Mouse (Mus musculus) embryonic facial prominence, embryonic 15.5 days (tissue): ENCODE measurements at regions not wholly inside any gene's neighbourhood (a gene's known extent, or its start where the extent isn't known, plus 50 kb on each side); places are given as distances from the start of the nearest gene placed in this dataset.

Experiments used
- ATAC-seq: fragments of 200-750 bp; cut with Nextera tagmentation; 2 replicates; pipeline ENCODE4 v1.8.0; 2017; ENCODE audit warnings: low read depth, moderate TSS enrichment; ENCODE audit not compliant: insufficient number of reproducible peaks, low FRiP score, low TSS enrichment
- H3K27ac ChIP-seq: fragments of 300-500 bp; sonication (generic); replicated peaks from 2 replicates; pipeline ENCODE4 v1.5.1; 2015; ENCODE audit warnings: mild to moderate bottlenecking, inconsistent platforms
- H3K27me3 ChIP-seq: fragments of 300-500 bp; sonication (generic); 2 replicates; pipeline ENCODE4 v1.6.1; 2015; ENCODE audit warnings: inconsistent platforms
- H3K36me3 ChIP-seq: fragments of 300-500 bp; sonication (generic); 2 replicates; pipeline ENCODE4 v1.6.1; 2015; ENCODE audit warnings: mild to moderate bottlenecking, inconsistent platforms
- H3K4me1 ChIP-seq: fragments of 300-500 bp; sonication (generic); 2 replicates; pipeline ENCODE4 v1.6.1; 2015; ENCODE audit warnings: inconsistent platforms
- H3K4me2 ChIP-seq: fragments of 300-500 bp; sonication (generic); replicated peaks from 2 replicates; pipeline ENCODE4 v1.6.1; 2015; ENCODE audit warnings: mild to moderate bottlenecking, inconsistent platforms
- H3K4me3 ChIP-seq: fragments of 300-500 bp; sonication (generic); replicated peaks from 2 replicates; pipeline ENCODE4 v1.5.1; 2015; ENCODE audit warnings: mild to moderate bottlenecking, inconsistent platforms
- H3K9ac ChIP-seq: fragments of 300-500 bp; sonication (generic); 2 replicates; pipeline ENCODE4 v1.6.1; 2015; ENCODE audit warnings: inconsistent platforms
- H3K9me3 ChIP-seq: fragments of 300-500 bp; sonication (generic); replicated peaks from 2 replicates; pipeline ENCODE4 v1.6.1; 2016; ENCODE audit warnings: inconsistent platforms
- WGBS: fragments of 180-500 bp; shearing (Covaris S2); methylation state at CpG from one replicate; pipeline ENCODE4 v1.1.7; 2015; 5-methylcytosine and 5-hydroxymethylcytosine counted together

DNA sequence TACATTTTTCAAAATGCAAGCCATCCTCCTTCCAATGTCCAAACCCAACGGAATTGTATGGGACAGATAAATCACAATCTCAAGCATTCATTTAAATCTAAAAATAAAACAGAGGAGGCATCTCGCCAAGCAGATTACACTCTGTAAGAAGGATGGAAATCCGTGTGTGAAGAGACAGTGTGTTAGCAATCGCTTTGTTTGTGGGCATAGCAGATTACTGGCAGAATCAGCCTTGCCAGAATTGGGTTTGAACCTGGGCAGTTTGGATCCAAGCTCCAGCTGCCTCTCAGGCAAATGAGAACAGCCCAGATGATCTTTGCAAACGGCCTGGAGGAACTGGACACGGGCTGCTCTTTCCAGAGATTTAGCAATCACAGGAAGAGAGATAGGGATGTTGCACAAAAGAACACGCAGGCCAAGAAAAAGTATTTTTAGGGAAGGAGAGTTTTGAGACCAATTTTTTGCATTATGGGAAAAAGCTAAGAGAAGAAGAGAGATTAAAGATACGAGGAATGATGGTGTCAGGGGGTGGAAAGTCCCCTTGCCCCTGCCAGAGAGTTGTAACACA is 2310.1 kb upstream of the Gm7489 start:
- H3K4me2 ChIP-seq: no peak overlapping the region
- H3K9ac ChIP-seq: no peak overlapping the region
- H3K27ac ChIP-seq: no peak overlapping the region
- no peaks in the 10 kb centered on the region for H3K27me3 ChIP-seq
- H3K9me3 ChIP-seq: no peaks in the 10 kb centered on the region
- no peaks in the 10 kb centered on the region for H3K4me1 ChIP-seq
- no peak overlapping the region for H3K4me3 ChIP-seq
- no peak for ATAC-seq
- no peaks in the 10 kb centered on the region for H3K36me3 ChIP-seq
- WGBS: 77% methylated on average over 8 of the region's 8 CpGs

DNA sequence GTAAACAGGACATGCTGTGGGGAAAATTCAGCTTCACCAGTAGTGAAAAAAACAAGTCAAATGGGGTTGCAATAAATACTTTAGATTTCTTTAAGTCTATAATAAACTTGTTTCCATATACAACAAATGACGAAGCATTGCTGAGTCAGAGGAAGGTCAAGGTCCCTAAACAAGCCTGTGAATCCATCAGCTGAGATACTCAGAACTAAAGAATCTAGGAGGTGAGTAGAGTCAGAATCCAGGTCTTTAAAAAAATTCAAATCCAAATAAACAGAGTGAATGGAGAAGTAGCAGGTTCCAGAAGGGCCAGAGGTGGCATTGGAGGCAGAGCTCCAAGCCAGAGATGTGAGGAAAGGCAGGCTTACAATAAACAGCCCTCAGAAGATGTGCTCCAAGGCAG is 2301.1 kb upstream of the Gm7489 start:
- WGBS: 82% methylated on average over 1 of the region's 1 CpGs
- H3K36me3 ChIP-seq: no peaks in the 10 kb centered on the region
- H3K9me3 ChIP-seq: no peaks in the 10 kb centered on the region
- no peaks in the 10 kb centered on the region for H3K27me3 ChIP-seq
- no peaks in the 10 kb centered on the region for H3K4me1 ChIP-seq
- no peak overlapping the region for H3K4me2 ChIP-seq
- no peak for ATAC-seq
- no peak overlapping the region for H3K4me3 ChIP-seq
- no peak overlapping the region for H3K9ac ChIP-seq
- H3K27ac ChIP-seq: no peak overlapping the region

DNA sequence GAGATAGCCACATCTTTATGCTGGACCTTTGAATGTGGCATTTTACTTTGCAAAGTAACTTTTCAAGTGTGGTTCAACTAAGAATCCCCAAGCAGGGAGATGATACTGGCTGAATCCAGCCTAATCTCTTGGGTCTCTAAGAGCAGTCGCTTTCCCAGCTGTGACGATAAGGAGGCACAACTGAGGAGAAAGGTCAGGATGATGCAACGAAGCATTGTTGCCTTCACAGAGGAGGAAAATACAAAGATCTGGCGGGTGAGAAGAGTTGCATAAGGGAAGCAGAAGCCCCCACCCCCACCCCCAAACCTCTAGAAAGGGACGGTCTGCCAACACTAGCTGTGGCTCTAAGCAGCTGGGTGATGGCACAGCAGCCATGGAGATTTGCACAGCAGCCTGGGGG is 2298.6 kb upstream of the Gm7489 start:
- no peaks in the 10 kb centered on the region for H3K36me3 ChIP-seq
- no peak for ATAC-seq
- no peak overlapping the region for H3K9ac ChIP-seq
- no peak overlapping the region for H3K4me2 ChIP-seq
- H3K9me3 ChIP-seq: no peaks in the 10 kb centered on the region
- H3K27ac ChIP-seq: no peak overlapping the region
- H3K27me3 ChIP-seq: no peaks in the 10 kb centered on the region
- no peak overlapping the region for H3K4me3 ChIP-seq
- peaks cover 5% of the 10 kb centered on the region; the same call in 1 of the 2 replicates for H3K4me1 ChIP-seq
- 77% methylated on average over 5 of the region's 5 CpGs for WGBS

DNA sequence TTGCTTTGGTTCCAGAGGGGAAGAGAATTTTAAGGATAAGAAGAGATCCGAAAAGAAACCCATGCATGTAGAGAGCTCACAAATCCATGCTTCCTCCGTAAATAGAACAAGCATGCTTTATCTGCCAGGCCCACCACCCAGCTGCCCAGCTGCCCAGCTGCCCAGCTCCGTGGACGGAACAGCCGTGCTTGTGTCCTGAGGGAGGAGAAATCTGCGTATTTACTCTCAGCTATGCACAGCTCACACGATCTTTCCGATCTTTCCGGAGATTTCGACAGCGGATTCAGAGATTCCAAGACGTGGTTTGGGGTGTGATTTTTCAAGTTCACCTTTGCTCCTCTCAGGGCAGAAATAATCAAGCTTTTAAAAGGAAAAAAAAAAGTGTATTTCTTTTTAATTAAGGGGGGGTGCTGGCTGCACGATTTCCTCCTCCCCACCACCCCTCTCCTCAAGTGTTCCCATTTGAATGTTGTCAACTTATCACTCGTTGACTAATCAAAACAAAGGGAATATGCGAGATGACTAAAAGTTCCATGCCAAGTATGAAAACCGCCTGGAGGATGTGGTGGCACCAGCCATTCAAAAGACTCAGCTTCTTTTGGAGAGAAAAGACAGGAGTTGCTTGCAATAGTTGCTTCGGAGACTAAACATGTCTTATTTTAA is 2293.2 kb upstream of the Gm7489 start:
- Histone ChIP-seq H3K4me1 (peaks cover 22% of the 10 kb centered on the region), H3K4me2 (peak overlapping the region; percentile 44), H3K27me3 (no peaks in the 10 kb centered on the region), H3K9me3 (no peaks in the 10 kb centered on the region), H3K36me3 (no peaks in the 10 kb centered on the region), H3K4me3 (peak overlapping the region; percentile 21), H3K9ac (no peak overlapping the region), H3K27ac (peak overlapping the region; percentile 74)
- ATAC-seq: no peak
- WGBS: 19% methylated on average over 17 of the region's 17 CpGs

DNA sequence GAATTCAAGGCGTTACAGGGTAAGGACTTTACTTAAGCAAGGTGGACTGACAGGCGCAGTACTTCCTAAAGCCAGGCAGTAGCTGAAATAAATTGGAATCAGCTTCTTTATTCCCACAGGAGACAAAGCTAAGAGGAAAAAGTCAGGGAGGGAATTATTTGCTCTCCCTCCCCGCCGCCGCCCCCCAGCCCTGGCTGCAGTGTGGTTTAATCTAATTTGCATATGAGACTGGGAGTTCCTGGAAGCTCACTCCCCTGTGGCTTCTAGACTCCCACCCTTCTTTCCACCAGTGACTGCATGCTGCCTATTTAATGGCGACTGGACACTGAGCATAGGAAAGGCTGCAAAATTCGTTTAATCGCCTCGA is 2292.7 kb upstream of the Gm7489 start:
- peak overlapping the region; percentile 21 for H3K4me3 ChIP-seq
- no peaks in the 10 kb centered on the region for H3K27me3 ChIP-seq
- no peaks in the 10 kb centered on the region for H3K9me3 ChIP-seq
- peaks cover 22% of the 10 kb centered on the region for H3K4me1 ChIP-seq
- no peaks in the 10 kb centered on the region for H3K36me3 ChIP-seq
- WGBS: 14% methylated on average over 9 of the region's 9 CpGs
- peak overlapping the region; percentile 74 for H3K27ac ChIP-seq
- H3K4me2 ChIP-seq: peak overlapping the region; percentile 44
- 0 out of 2 replicates have a peak, but pooled peaks have one; percentile 65 for ATAC-seq
- H3K9ac ChIP-seq: no peak overlapping the region

GRCm38 (mm10) chr15:51592511-51593498 is 2291.9 kb upstream of the Gm7489 start:
- H3K4me2 ChIP-seq: peak overlapping the region; percentile 44; the same call in 1 of the 2 replicates
- ATAC-seq: no peak
- peak overlapping the region; percentile 74 for H3K27ac ChIP-seq
- no peaks in the 10 kb centered on the region for H3K9me3 ChIP-seq
- H3K27me3 ChIP-seq: no peaks in the 10 kb centered on the region
- H3K4me1 ChIP-seq: peaks cover 22% of the 10 kb centered on the region
- no peak overlapping the region for H3K4me3 ChIP-seq
- H3K36me3 ChIP-seq: no peaks in the 10 kb centered on the region
- WGBS: 70% methylated on average over 13 of the region's 13 CpGs
- H3K9ac ChIP-seq: no peak overlapping the region

- no peak for ATAC-seq
- Histone ChIP-seq H3K27me3 (no peaks in the 10 kb centered on the region), H3K4me1 (peaks cover 26% of the 10 kb centered on the region), H3K36me3 (no peaks in the 10 kb centered on the region), H3K4me3 (no peak overlapping the region), H3K4me2 (no peak overlapping the region), H3K9me3 (no peaks in the 10 kb centered on the region), H3K27ac (no peak overlapping the region), H3K9ac (no peak overlapping the region)
- WGBS: 61% methylated on average over 5 of the region's 5 CpGs
Observed at GRCm38 (mm10) chr15:51594060-51594459, 2290.6 kb upstream of the Gm7489 start.

DNA sequence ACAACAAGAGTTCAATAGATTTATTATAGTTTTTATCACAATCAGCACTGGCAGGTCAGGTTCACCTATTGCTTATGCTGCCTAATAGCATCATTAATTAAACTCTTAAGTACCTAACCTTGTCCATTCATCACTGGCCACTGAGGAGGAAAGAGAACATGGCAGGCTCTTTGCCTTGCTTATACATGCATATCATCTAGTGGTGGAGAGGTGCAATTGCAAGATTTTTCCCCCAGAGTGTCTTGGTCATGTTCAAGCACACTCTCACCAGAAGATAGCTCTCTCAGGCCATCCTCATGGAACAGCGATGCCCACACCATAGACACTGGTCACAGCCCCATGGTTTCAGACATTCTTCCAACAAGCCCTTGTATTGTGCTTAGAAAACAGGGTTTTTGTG is 2289.1 kb upstream of the Gm7489 start:
- Histone ChIP-seq H3K4me2 (no peak overlapping the region), H3K4me3 (no peak overlapping the region), H3K27me3 (no peaks in the 10 kb centered on the region), H3K36me3 (no peaks in the 10 kb centered on the region), H3K4me1 (peaks cover 23% of the 10 kb centered on the region), H3K27ac (no peak overlapping the region), H3K9me3 (no peaks in the 10 kb centered on the region), H3K9ac (no peak overlapping the region)
- WGBS: 77% methylated on average over 1 of the region's 1 CpGs
- no peak for ATAC-seq

- H3K27ac ChIP-seq: 0 out of 2 replicates have a peak overlapping the region, but pooled peaks have one; percentile 28
- WGBS: 51% methylated on average over 3 of the region's 3 CpGs
- no peak overlapping the region for H3K4me3 ChIP-seq
- no peak for ATAC-seq
- H3K27me3 ChIP-seq: no peaks in the 10 kb centered on the region
- no peak overlapping the region for H3K9ac ChIP-seq
- no peak overlapping the region for H3K4me2 ChIP-seq
- no peaks in the 10 kb centered on the region for H3K9me3 ChIP-seq
- peaks cover 6% of the 10 kb centered on the region; the same call in 1 of the 2 replicates for H3K4me1 ChIP-seq
- no peaks in the 10 kb centered on the region for H3K36me3 ChIP-seq
Observed at GRCm38 (mm10) chr15:51597841-51598240, 2286.9 kb upstream of the Gm7489 start.

GRCm38 (mm10) chr15:51601128-51601855 is 2283.4 kb upstream of the Gm7489 start:
- no peaks in the 10 kb centered on the region for H3K27me3 ChIP-seq
- H3K4me1 ChIP-seq: 0 out of 2 replicates have a peak, but pooled peaks cover 3% of the 10 kb centered on the region
- H3K4me3 ChIP-seq: no peak overlapping the region
- H3K27ac ChIP-seq: peak overlapping the region; percentile 44; the same call in 1 of the 2 replicates
- no peak overlapping the region for H3K4me2 ChIP-seq
- H3K9ac ChIP-seq: no peak overlapping the region
- ATAC-seq: no peak
- H3K36me3 ChIP-seq: no peaks in the 10 kb centered on the region
- WGBS: 42% methylated on average over 10 of the region's 10 CpGs
- H3K9me3 ChIP-seq: no peaks in the 10 kb centered on the region

DNA sequence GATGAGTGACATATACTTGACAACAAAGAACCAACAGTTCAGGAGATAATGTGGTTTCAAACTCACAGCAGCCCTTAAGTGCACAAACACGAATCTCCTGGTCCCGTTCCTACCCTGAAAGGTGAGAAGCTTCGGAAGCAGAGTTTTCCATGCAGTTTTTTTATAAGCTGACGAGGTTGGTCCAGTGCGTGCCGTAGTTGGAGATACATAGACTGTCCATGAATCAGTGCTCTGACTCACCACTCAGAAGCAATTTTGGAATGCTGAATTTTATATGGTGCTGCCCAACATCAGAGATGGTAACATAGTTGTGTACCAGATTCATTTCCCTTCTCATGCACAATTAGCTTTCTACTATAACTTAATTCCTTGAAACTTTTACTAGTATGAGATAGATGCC is 2263.3 kb upstream of the Gm7489 start:
- no peak overlapping the region for H3K9ac ChIP-seq
- no peaks in the 10 kb centered on the region for H3K4me1 ChIP-seq
- no peaks in the 10 kb centered on the region for H3K36me3 ChIP-seq
- no peaks in the 10 kb centered on the region for H3K27me3 ChIP-seq
- H3K4me2 ChIP-seq: no peak overlapping the region
- no peak overlapping the region for H3K4me3 ChIP-seq
- no peaks in the 10 kb centered on the region for H3K9me3 ChIP-seq
- ATAC-seq: no peak
- no peak overlapping the region for H3K27ac ChIP-seq
- 81% methylated on average over 6 of the region's 6 CpGs for WGBS
